Mouse (Mus musculus) intestine, embryonic 14.5 days (tissue): Measurements from ENCODE around the gene Taf5l. TPM values are rescaled to one million over a fixed set of nuclear protein-coding genes. Genes with fewer than 3 reads are reported as not detected.

Experiments used
- ATAC-seq: fragments of 200-750 bp; cut with Nextera tagmentation; replicated peaks from 2 replicates; pipeline ENCODE4 v1.8.0; 2017; ENCODE audit warnings: low read depth, moderate number of reproducible peaks, moderate TSS enrichment, moderate library complexity; ENCODE audit not compliant: low FRiP score, low TSS enrichment
- DNase-seq: peaks from one replicate; pipeline ENCODE4 v3.0.0-alpha.2; 2018; ENCODE audit warnings: low spot score
- H3K27ac ChIP-seq: fragments of 300-500 bp; sonication (generic); 2 replicates; pipeline ENCODE4 v1.5.1; 2014; ENCODE audit warnings: low read depth, mild to moderate bottlenecking, control low read depth
- H3K27me3 ChIP-seq: fragments of 300-500 bp; sonication (generic); replicated peaks from 2 replicates; pipeline ENCODE4 v1.6.1; 2014; ENCODE audit warnings: low read length, control low read depth; ENCODE audit not compliant: control insufficient read depth, insufficient read depth
- H3K36me3 ChIP-seq: fragments of 300-500 bp; sonication (generic); 2 replicates; pipeline ENCODE4 v1.6.1; 2014; ENCODE audit warnings: low read length, control low read depth; ENCODE audit not compliant: control insufficient read depth, insufficient read depth
- H3K4me1 ChIP-seq: fragments of 300-500 bp; sonication (generic); replicated peaks from 2 replicates; pipeline ENCODE4 v1.6.1; 2014; ENCODE audit warnings: low read length, control low read depth, mixed read lengths; ENCODE audit not compliant: control insufficient read depth, insufficient read depth
- H3K4me2 ChIP-seq: fragments of 300-500 bp; sonication (generic); 2 replicates; pipeline ENCODE4 v1.6.1; 2014; ENCODE audit warnings: low read length
- H3K4me3 ChIP-seq: fragments of 300-500 bp; sonication (generic); 2 replicates; pipeline ENCODE4 v1.5.1; 2014; ENCODE audit warnings: low read depth, low read length, control low read depth, mixed read lengths
- H3K9ac ChIP-seq: fragments of 300-500 bp; sonication (generic); 2 replicates; pipeline ENCODE4 v1.6.1; 2014; ENCODE audit warnings: mild to moderate bottlenecking, low read length
- H3K9me3 ChIP-seq: fragments of 300-500 bp; sonication (generic); 2 replicates; pipeline ENCODE4 v1.6.1; 2016; ENCODE audit warnings: low read length, control low read depth; ENCODE audit not compliant: control insufficient read depth
- whole genome bisulfite sequencing: fragments of 180-500 bp; shearing (Covaris S2); extraction: QIAGEN DNeasy Blood & Tissue Kit; methylation state at CpG from one replicate; pipeline ENCODE4 v1.1.7; 2014; 5-methylcytosine and 5-hydroxymethylcytosine counted together
- polyA plus RNA-seq: library from polyadenylated mRNA; unstranded; fragments of >200 nt; fragmentation: Nextera tagmentation; extraction: Ambion mirVana; gene quantifications from 2 replicates; pipeline ENCODE4 v1.2.1, GENCODE M21; 2014

Gene Taf5l
- polyA plus RNA-seq, 1 experiment from 2014 or later: 52.7 TPM

DNA sequence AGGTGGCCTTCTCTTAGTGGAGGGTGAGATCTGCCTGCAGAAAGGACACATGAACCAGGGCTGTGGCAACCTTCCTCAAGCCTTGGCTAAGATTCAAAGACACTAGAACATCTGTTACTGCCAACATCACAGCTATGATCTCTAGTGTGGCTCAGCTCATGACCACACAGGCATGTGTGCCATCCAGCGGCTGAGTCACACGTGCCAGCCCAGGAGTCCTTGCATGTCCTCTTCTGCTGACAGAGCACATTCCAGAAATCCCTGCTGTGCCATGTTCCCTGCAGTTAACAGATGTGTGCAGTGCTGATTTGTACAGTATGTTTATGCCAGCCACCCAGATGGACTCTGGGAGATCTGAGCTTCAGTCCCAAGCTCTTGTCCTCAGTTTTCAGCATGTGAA is 21.6 kb downstream of the Taf5l start:
- no peak overlapping the region for H3K9ac ChIP-seq
- H3K4me1 ChIP-seq: no peaks in the 10 kb centered on the region
- H3K4me2 ChIP-seq: no peak overlapping the region
- ATAC-seq (no peak), DNase-seq (no peak)
- no peaks in the 10 kb centered on the region for H3K9me3 ChIP-seq
- H3K27me3 ChIP-seq: no peaks in the 10 kb centered on the region
- WGBS: 92% methylated on average over 2 of the region's 2 CpGs
- no peak overlapping the region for H3K27ac ChIP-seq
- H3K4me3 ChIP-seq: no peak overlapping the region
- H3K36me3 ChIP-seq: peaks cover 84% of the 10 kb centered on the region

DNA sequence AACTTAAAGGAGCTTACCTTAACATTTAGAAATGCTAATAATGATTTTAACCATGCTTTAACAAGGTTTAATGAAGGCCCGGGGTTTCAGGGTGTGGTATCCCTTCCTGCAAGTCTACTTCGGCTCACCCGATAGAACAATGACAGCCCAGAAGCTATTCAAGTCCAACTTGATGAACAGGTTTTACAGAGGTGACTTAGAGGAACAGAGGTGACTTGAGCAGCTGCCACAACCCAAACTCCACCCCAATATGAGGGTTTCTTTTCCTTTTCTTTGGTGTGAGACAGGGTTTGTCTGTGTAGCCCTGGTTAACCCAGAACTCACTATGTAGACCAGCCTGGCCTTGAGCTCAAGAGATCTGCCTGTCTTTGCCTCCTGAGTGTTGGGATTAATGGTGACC is 27.2 kb downstream of the Taf5l start:
- 70% methylated on average over 3 of the region's 3 CpGs for WGBS
- Histone ChIP-seq H3K4me3 (no peak overlapping the region), H3K9ac (no peak overlapping the region), H3K27me3 (no peaks in the 10 kb centered on the region), H3K9me3 (no peaks in the 10 kb centered on the region), H3K27ac (peak overlapping the region; percentile 55; the same call in 1 of the 2 replicates), H3K36me3 (peaks cover 33% of the 10 kb centered on the region), H3K4me2 (no peak overlapping the region), H3K4me1 (0 out of 2 replicates have a peak, but pooled peaks cover 5% of the 10 kb centered on the region)
- DNase-seq: no peak
- peak; percentile 77; the same call in 1 of the 2 replicates for ATAC-seq

DNA sequence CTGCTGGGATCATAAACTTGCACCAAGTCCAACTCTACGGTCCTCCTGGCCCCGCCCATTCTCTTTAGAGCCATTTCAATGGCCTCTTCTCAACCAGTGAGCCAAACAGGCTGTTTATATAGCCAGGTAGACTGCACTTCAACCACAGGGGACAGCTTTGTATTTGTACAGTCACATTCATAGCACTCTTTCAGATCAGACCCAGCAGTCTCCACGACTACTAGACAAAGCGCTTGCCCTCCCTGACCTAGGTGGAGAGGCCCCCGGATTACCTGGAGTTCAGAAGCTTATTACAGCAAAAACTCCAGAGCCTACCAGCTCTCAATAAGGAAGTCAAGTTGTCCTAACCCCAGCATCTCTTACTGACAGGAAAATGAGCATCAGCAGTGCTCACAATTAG is 27.6 kb downstream of the Taf5l start:
- no peak overlapping the region for H3K4me2 ChIP-seq
- H3K27ac ChIP-seq: peak overlapping the region; percentile 55; the same call in 1 of the 2 replicates
- no peaks in the 10 kb centered on the region for H3K27me3 ChIP-seq
- H3K9ac ChIP-seq: no peak overlapping the region
- no peak for ATAC-seq
- WGBS: 84% methylated on average over 5 of the region's 5 CpGs
- H3K9me3 ChIP-seq: no peaks in the 10 kb centered on the region
- H3K4me3 ChIP-seq: no peak overlapping the region
- H3K4me1 ChIP-seq: 0 out of 2 replicates have a peak, but pooled peaks cover 5% of the 10 kb centered on the region
- H3K36me3 ChIP-seq: peaks cover 29% of the 10 kb centered on the region
- no peak for DNase-seq

DNA sequence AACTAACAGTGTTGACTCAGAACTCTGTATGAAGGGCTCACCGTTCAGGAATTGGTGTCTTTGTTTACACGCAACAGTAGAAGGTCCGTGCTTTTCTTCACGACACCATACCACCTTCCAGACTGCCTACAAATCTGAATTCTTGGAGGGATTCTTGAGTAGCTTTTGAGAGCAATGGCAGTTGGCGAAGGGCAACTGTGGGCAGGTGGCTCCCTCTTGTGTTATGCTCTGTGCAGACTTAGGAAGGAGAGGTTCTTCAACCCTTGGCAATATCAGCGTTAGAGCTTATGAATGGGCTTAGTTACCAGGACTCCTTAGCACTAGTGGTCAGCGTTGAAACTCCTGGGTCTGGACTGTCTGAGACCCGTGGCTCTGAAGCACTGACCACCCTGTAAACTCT is 28.6 kb downstream of the Taf5l start:
- WGBS: 86% methylated on average over 8 of the region's 8 CpGs
- 0 out of 2 replicates have a peak, but pooled peaks cover 5% of the 10 kb centered on the region for H3K4me1 ChIP-seq

DNA sequence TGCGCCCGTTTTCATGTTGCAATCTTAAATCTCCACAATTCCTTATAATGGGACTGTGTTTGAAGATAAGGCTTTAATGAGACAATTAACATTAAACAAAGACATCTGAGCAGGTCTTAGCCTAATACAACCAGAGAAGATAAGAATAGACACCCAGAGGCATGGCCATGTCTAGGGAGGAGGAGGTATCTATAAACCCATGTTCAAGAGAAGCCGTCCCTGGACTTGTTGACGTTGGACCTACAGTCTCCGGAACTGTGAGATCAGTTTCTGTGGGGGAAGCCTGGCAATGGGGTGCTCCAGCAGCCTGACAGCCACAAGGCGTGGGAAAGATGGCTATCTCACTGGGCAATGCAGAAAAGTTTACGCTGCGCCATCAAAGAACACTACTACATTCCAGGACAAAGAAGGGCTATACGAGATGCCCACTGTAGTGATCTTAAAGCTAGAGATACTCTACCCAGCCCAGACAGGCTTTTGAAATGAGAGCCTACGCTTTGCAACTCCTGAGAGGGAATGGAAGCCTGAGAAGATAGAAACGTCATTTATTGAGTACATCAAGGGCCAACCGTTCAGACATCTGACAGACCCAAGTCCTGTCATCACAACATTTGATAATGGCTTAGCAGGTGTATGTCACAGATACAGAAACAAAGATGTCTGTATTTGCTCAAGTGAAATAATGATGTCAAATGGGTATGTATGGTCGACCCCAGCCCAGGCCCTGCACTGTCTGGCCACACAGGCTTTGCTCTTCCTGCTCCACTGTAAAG is 30.7 kb downstream of the Taf5l start:
- H3K9ac ChIP-seq: no peak overlapping the region
- no peak for DNase-seq
- H3K4me2 ChIP-seq: no peak overlapping the region
- H3K4me3 ChIP-seq: no peak overlapping the region
- WGBS: 74% methylated on average over 13 of the region's 13 CpGs
- ATAC-seq: no peak
- H3K27me3 ChIP-seq: no peaks in the 10 kb centered on the region
- H3K9me3 ChIP-seq: no peaks in the 10 kb centered on the region
- H3K36me3 ChIP-seq: peaks cover 5% of the 10 kb centered on the region
- 0 out of 2 replicates have a peak, but pooled peaks cover 5% of the 10 kb centered on the region for H3K4me1 ChIP-seq
- H3K27ac ChIP-seq: no peak overlapping the region

More for the DNA sequence above, 28.6 kb downstream of the Taf5l start:
- Histone ChIP-seq H3K9me3 (no peaks in the 10 kb centered on the region), H3K9ac (no peak overlapping the region), H3K27me3 (no peaks in the 10 kb centered on the region), H3K36me3 (peaks cover 21% of the 10 kb centered on the region), H3K27ac (no peak overlapping the region), H3K4me3 (no peak overlapping the region), H3K4me2 (no peak overlapping the region)
- DNase-seq: no peak
- ATAC-seq: no peak

DNA sequence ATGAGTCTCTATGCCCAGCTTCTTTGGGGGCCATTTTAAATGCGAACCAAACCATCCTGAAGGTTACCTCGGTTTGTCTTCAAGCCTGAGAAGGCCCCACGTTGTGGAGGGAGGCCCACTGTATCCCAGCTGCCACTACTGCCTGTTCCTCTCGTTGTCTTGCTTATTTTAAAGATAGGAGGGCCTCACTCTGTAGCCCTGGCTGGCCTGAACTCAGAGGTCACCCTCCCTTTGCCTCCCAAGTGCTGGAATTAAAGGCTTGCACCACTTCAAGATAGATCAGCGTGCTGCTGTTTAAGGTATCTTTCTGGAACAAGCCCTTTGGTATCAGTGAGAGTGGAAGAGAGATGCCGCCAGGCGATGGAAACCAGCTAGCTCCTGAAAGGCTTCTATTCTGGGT is 32.1 kb downstream of the Taf5l start:
- no peak for ATAC-seq

DNA sequence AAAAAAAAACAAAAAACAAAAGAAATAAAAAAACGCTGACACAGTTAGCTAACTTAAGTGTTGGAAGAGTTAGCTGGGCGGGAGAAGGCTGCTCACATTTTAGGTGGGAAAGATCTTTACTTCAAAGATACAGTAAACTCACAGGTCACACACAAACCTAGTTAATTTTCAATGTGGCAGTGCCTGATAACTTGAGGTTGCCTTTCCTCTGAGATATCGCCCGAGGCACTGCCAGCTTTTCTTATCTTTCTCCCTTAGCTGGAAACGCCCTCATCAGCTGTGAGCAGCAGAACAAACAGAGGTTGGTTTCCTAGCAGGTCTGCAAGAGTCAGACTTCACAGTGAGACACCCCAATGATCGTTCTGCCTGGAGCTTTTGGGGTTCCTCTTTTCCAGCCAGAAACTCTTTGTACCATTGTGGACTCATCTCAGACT is 32.6 kb downstream of the Taf5l start:
- no peaks in the 10 kb centered on the region for H3K9me3 ChIP-seq
- DNase-seq (no peak), ATAC-seq (no peak)
- H3K9ac ChIP-seq: no peak overlapping the region
- no peak overlapping the region for H3K4me3 ChIP-seq
- H3K27me3 ChIP-seq: no peaks in the 10 kb centered on the region
- WGBS: 59% methylated on average over 6 of the region's 6 CpGs
- H3K4me1 ChIP-seq: 0 out of 2 replicates have a peak, but pooled peaks cover 6% of the 10 kb centered on the region
- H3K36me3 ChIP-seq: no peaks in the 10 kb centered on the region
- H3K27ac ChIP-seq: no peak overlapping the region
- H3K4me2 ChIP-seq: no peak overlapping the region

More for the DNA sequence above, 32.1 kb downstream of the Taf5l start:
- DNase-seq: no peak
- H3K4me1 ChIP-seq: 0 out of 2 replicates have a peak, but pooled peaks cover 5% of the 10 kb centered on the region
- no peaks in the 10 kb centered on the region for H3K9me3 ChIP-seq
- H3K27me3 ChIP-seq: no peaks in the 10 kb centered on the region
- WGBS: 53% methylated on average over 7 of the region's 7 CpGs
- H3K36me3 ChIP-seq: no peaks in the 10 kb centered on the region
- no peak overlapping the region for H3K4me2 ChIP-seq
- no peak overlapping the region for H3K9ac ChIP-seq
- H3K4me3 ChIP-seq: no peak overlapping the region
- no peak overlapping the region for H3K27ac ChIP-seq

DNA sequence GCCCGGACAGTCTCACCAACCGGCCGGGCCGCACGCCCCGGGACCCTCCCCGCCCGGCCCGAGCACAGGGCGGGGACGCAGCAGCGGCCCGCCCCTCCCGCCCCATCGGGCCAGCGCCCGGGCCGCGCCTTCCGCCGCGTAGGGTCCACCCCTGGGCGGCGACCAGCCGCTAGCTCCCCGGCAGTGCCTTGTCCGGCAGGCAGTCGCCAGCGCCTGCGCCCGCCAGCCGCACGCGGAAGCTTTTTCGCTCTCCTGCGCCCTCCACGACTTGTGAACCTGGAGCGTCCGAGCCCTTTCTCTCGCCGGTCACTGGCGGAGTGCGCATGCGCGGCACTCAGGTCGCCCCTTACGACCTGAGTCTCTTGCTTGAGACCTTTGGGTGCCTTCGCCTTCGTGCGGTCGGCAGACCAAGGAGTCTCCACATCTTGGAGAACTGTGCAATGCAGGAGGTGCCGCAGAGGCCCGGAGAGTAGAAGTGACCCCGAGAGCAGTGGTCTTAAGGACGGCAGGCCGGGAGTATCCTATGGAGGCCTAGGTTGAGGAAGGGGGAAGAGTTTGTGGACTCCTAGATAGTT is 38.3 kb downstream of the Taf5l start, which contains the start of gene Abcb10:
Abcb10 (minus strand) TSS at position 297 of the 575 bp plus-strand sequence.
- Histone ChIP-seq H3K27ac (peak within 1 kb of the TSS; percentile 91), H3K4me1 (peaks cover 26% of the 10 kb centered on the region), H3K9me3 (no peaks in the 10 kb centered on the region), H3K27me3 (no peaks in the 10 kb centered on the region), H3K36me3 (no peaks in the 10 kb centered on the region), H3K4me2 (peak within 1 kb of the TSS; percentile 84), H3K9ac (peak within 1 kb of the TSS; percentile 70), H3K4me3 (peak within 1 kb of the TSS; percentile 82)
- WGBS: under 1% methylated on average over 55 of the region's 56 CpGs
- ATAC-seq (peak; percentile 94), DNase-seq (peak; percentile 92)
